Mouse (Mus musculus) MEL (cell line): ENCODE data around the gene Hsp90aa1. TPM values are rescaled to one million over a fixed set of nuclear protein-coding genes. Genes with fewer than 3 reads are reported as not detected.

Experiments
- DNase-seq: peaks from one replicate; pipeline ENCODE4 v3.0.0; 2011; ENCODE audit warnings: low read depth, low spot score
- H3K27ac ChIP-seq: 2 replicates; pipeline ENCODE4 v1.5.1; 2012; ENCODE audit warnings: low read depth, mild to moderate bottlenecking, control low read depth, low read length, moderate library complexity; ENCODE audit not compliant: control insufficient read depth
- H3K27me3 ChIP-seq, 2 experiments: fragments of 150-350 bp in 1 of 2; sonication (generic) in 1 of 2; 2 replicates each; pipeline ENCODE4 v1.6.1; 2012; ENCODE audit warnings: low read length in 2 of 2, mild to moderate bottlenecking in 2 of 2, improper control_type of control experiment in 1 of 2, moderate library complexity in 1 of 2; ENCODE audit not compliant: insufficient read depth in 2 of 2, control insufficient read depth in 1 of 2
- H3K36me3 ChIP-seq, 2 experiments: 2 replicates each; pipeline ENCODE4 v1.6.1; 2012 to 2014; ENCODE audit warnings: low read length in 2 of 2, improper control_type of control experiment in 1 of 2, inconsistent platforms in 1 of 2, mild to moderate bottlenecking in 1 of 2; ENCODE audit not compliant: insufficient read depth in 2 of 2, control insufficient read depth in 1 of 2
- H3K4me1 ChIP-seq, 2 experiments: fragments of 150-350 bp in 1 of 2; sonication (generic) in 1 of 2; 2 replicates each; pipeline ENCODE4 v1.6.1; 2012; ENCODE audit warnings: low read length in 2 of 2, improper control_type of control experiment in 1 of 2, mild to moderate bottlenecking in 1 of 2; ENCODE audit not compliant: insufficient read depth in 2 of 2, control insufficient read depth in 1 of 2
- H3K4me3 ChIP-seq, 2 experiments: fragments of 150-350 bp in 1 of 2; sonication (generic) in 1 of 2; 2 replicates each; pipeline ENCODE4 v1.5.1; 2012; ENCODE audit warnings: low read depth in 2 of 2, low read length in 2 of 2, mild to moderate bottlenecking in 2 of 2, moderate library complexity in 2 of 2, control low read depth in 1 of 2, improper control_type of control experiment in 1 of 2; ENCODE audit not compliant: control insufficient read depth in 1 of 2, insufficient read depth in 1 of 2
- H3K79me2 ChIP-seq: 2 replicates; pipeline ENCODE4 v1.6.1; 2012; ENCODE audit warnings: mild to moderate bottlenecking, low read length, moderate library complexity; ENCODE audit not compliant: control insufficient read depth, poor library complexity, insufficient read depth
- H3K9ac ChIP-seq: 2 replicates; pipeline ENCODE4 v1.6.1; 2012; ENCODE audit warnings: low read depth, mild to moderate bottlenecking, control low read depth, low read length, moderate library complexity; ENCODE audit not compliant: control insufficient read depth, poor library complexity, severe bottlenecking
- H3K9me3 ChIP-seq: fragments of 150-350 bp; sonication (generic); replicated peaks from 2 replicates; pipeline ENCODE4 v1.6.1; 2012; ENCODE audit warnings: mild to moderate bottlenecking, low read length, improper control_type of control experiment, moderate library complexity; ENCODE audit not compliant: insufficient read depth
- CHD1 ChIP-seq: IDR thresholded peaks from 2 replicates; pipeline ENCODE4 v1.6.1; 2012; ENCODE audit warnings: low read depth, mild to moderate bottlenecking, inconsistent platforms, low read length, improper control_type of control experiment
- CHD2 ChIP-seq: IDR thresholded peaks from 2 replicates; pipeline ENCODE4 v1.6.1; 2011; ENCODE audit warnings: low read length, improper control_type of control experiment
- E2F4 ChIP-seq: IDR thresholded peaks from 2 replicates; pipeline ENCODE4 v1.6.1; 2011; ENCODE audit warnings: low read depth, low read length, improper control_type of control experiment, borderline replicate concordance
- EP300 ChIP-seq, 2 experiments: IDR thresholded peaks; 2 replicates each; pipeline ENCODE4 v1.6.1; 2011; ENCODE audit warnings: improper control_type of control experiment in 2 of 2, low read length in 2 of 2, low read depth in 1 of 2, mild to moderate bottlenecking in 1 of 2
- ETS1 ChIP-seq: IDR thresholded peaks from 2 replicates; pipeline ENCODE4 v1.6.1; 2012; ENCODE audit warnings: low read depth, mild to moderate bottlenecking, inconsistent platforms, low read length, improper control_type of control experiment, moderate library complexity
- HCFC1 ChIP-seq: IDR thresholded peaks from 2 replicates; pipeline ENCODE4 v1.6.1; 2012; ENCODE audit warnings: low read depth, mild to moderate bottlenecking, inconsistent platforms, low read length, improper control_type of control experiment, moderate library complexity
- JUND ChIP-seq: IDR thresholded peaks from 2 replicates; pipeline ENCODE4 v1.6.1; 2011; ENCODE audit warnings: low read depth, mild to moderate bottlenecking, improper control_type of control experiment, low read length
- KAT2A ChIP-seq: conservative IDR thresholded peaks from 2 replicates; pipeline ENCODE4 v1.6.1; 2012; ENCODE audit warnings: low read depth, low read length, improper control_type of control experiment, inconsistent platforms
- MAFK ChIP-seq: IDR thresholded peaks from 2 replicates; pipeline ENCODE4 v1.6.1; 2011; ENCODE audit warnings: low read depth, mild to moderate bottlenecking, low read length, improper control_type of control experiment, borderline replicate concordance
- MAX ChIP-seq: IDR thresholded peaks from 2 replicates; pipeline ENCODE4 v1.6.1; 2011; ENCODE audit warnings: low read length, improper control_type of control experiment
- MAZ ChIP-seq: IDR thresholded peaks from 2 replicates; pipeline ENCODE4 v1.6.1; 2012; ENCODE audit warnings: low read depth, mild to moderate bottlenecking, inconsistent platforms, low read length, improper control_type of control experiment
- MEF2A ChIP-seq: IDR thresholded peaks from 2 replicates; pipeline ENCODE4 v1.6.1; 2014; ENCODE audit warnings: low read depth, mild to moderate bottlenecking, inconsistent platforms, low read length, improper control_type of control experiment; ENCODE audit not compliant: poor library complexity, insufficient replicate concordance, severe bottlenecking; ENCODE audit errors: extremely low read depth
- MXI1 ChIP-seq: IDR thresholded peaks from 2 replicates; pipeline ENCODE4 v1.6.1; 2011; ENCODE audit warnings: mild to moderate bottlenecking, low read depth, low read length, improper control_type of control experiment
- MYB ChIP-seq: IDR thresholded peaks from 2 replicates; pipeline ENCODE4 v1.6.1; 2011; ENCODE audit warnings: mild to moderate bottlenecking, low read depth, low read length, improper control_type of control experiment
- NELFE ChIP-seq: IDR thresholded peaks from 2 replicates; pipeline ENCODE4 v1.6.1; 2011; ENCODE audit warnings: low read depth, low read length, improper control_type of control experiment
- POLR2A ChIP-seq, 2 experiments: IDR thresholded peaks; 2 replicates each; pipeline ENCODE4 v1.6.1; 2011 to 2012; ENCODE audit warnings: low read length in 2 of 2, mild to moderate bottlenecking in 2 of 2, control low read depth in 1 of 2, improper control_type of control experiment in 1 of 2, low read depth in 1 of 2, moderate library complexity in 1 of 2; ENCODE audit not compliant: control insufficient read depth in 1 of 2, insufficient read depth in 1 of 2, poor library complexity in 1 of 2
- POLR2AphosphoS5 ChIP-seq: IDR thresholded peaks from 2 replicates; pipeline ENCODE4 v1.6.1; 2012; ENCODE audit warnings: low read depth, borderline replicate concordance, mild to moderate bottlenecking, inconsistent platforms, low read length, moderate library complexity, mixed read lengths
- RAD21 ChIP-seq: IDR thresholded peaks from 2 replicates; pipeline ENCODE4 v1.6.1; 2011; ENCODE audit warnings: mild to moderate bottlenecking, low read depth, low read length, improper control_type of control experiment
- SIN3A ChIP-seq: IDR thresholded peaks from 2 replicates; pipeline ENCODE4 v1.6.1; 2012; ENCODE audit warnings: low read length, improper control_type of control experiment, inconsistent platforms
- SMC3 ChIP-seq: IDR thresholded peaks from 2 replicates; pipeline ENCODE4 v1.6.1; 2011; ENCODE audit warnings: low read depth, low read length, improper control_type of control experiment
- TAL1 ChIP-seq: IDR thresholded peaks from 2 replicates; pipeline ENCODE4 v1.6.1; 2012; ENCODE audit warnings: mild to moderate bottlenecking, inconsistent platforms, low read length, moderate library complexity, mixed read lengths
- TBP ChIP-seq: IDR thresholded peaks from 2 replicates; pipeline ENCODE4 v1.8.0; 2011; ENCODE audit warnings: low read depth, low read length, improper control_type of control experiment
- TCF12 ChIP-seq: IDR thresholded peaks from 2 replicates; pipeline ENCODE4 v1.6.1; 2014; ENCODE audit warnings: low read depth, mild to moderate bottlenecking, inconsistent platforms, low read length, improper control_type of control experiment, moderate library complexity
- UBTF ChIP-seq: IDR thresholded peaks from 2 replicates; pipeline ENCODE4 v1.6.1; 2012; ENCODE audit warnings: low read depth, mild to moderate bottlenecking, inconsistent platforms, low read length, improper control_type of control experiment, moderate library complexity, borderline replicate concordance; ENCODE audit not compliant: insufficient read depth
- USF2 ChIP-seq, 2 experiments: IDR thresholded peaks; 2 replicates each; pipeline ENCODE4 v1.6.1; 2011 to 2012; ENCODE audit warnings: improper control_type of control experiment in 2 of 2, low read length in 2 of 2, borderline replicate concordance in 1 of 2, inconsistent platforms in 1 of 2, low read depth in 1 of 2, mild to moderate bottlenecking in 1 of 2; ENCODE audit not compliant: insufficient read depth in 1 of 2
- ZC3H11A ChIP-seq: IDR thresholded peaks from 2 replicates; pipeline ENCODE4 v1.6.1; 2012; ENCODE audit warnings: low read depth, mild to moderate bottlenecking, inconsistent platforms, low read length, improper control_type of control experiment
- ZKSCAN1 ChIP-seq: IDR thresholded peaks from 2 replicates; pipeline ENCODE4 v1.6.1; 2012; ENCODE audit warnings: low read depth, mild to moderate bottlenecking, inconsistent platforms, low read length, improper control_type of control experiment, moderate library complexity
- ZMIZ1 ChIP-seq: IDR thresholded peaks from 2 replicates; pipeline ENCODE4 v1.6.1; 2012; ENCODE audit warnings: low read depth, mild to moderate bottlenecking, inconsistent platforms, low read length, improper control_type of control experiment, moderate library complexity
- ZNF384 ChIP-seq: IDR thresholded peaks from 2 replicates; pipeline ENCODE4 v1.6.1; 2012; ENCODE audit warnings: low read depth, mild to moderate bottlenecking, inconsistent platforms, low read length, improper control_type of control experiment
- polyA plus RNA-seq, 2 experiments: library from polyadenylated mRNA; stranded (reverse) in 1 of 2; unstranded in 1 of 2; fragments of >175 nt in 1 of 2; fragments of >200 nt in 1 of 2; gene quantifications; 2 replicates each; pipeline versions ENCODE4 v1.2.1 to v1.2.4; 2012; ENCODE audit warnings: low replicate concordance in 2 of 2, low read depth in 1 of 2; ENCODE audit not compliant: insufficient read length in 2 of 2, insufficient read depth in 1 of 2, missing spikeins in 1 of 2
- total RNA-seq: library from RNA; depleted of rRNA; stranded (reverse); fragments of 300-350 nt; gene quantifications from 2 replicates; pipeline ENCODE4 v1.2.3, GENCODE M21; 2012

The Hsp90aa1 gene
- total and polyA plus RNA-seq, 3 experiments: 913 to 1,509 (median 1,471) TPM

- Histone ChIP-seq H3K9me3 (no peaks in the 10 kb centered on the region), H3K27me3 (no peaks in the 10 kb centered on the region), H3K9ac (peak overlapping the region; percentile 56), H3K4me3 (peak overlapping the region; percentile 43 to 50), H3K4me1 (peaks cover 21 to 38% of the 10 kb centered on the region in 2 experiments), H3K79me2 (no peaks in the 10 kb centered on the region; the same call in 1 of the 2 replicates), H3K36me3 (peaks cover 0 to 35% of the 10 kb centered on the region in 2 experiments; a peak in 2 of 4 replicates), H3K27ac (peak overlapping the region; percentile 77)
- DNase-seq: peak; percentile 83
- TF ChIP-seq CHD1 (0 out of 2 replicates have a peak, but pooled peaks have one; percentile 25), MAX (no peak; the same call in 1 of the 2 replicates), ZKSCAN1 (no peak), MXI1 (peak; percentile 4; the same call in 1 of the 2 replicates), NELFE (peak; percentile 51), MYB (no peak), POLR2AphosphoS5 (no peak), CHD2 (peak; percentile 4), MAZ (no peak), ZMIZ1 (0 out of 2 replicates have a peak, but pooled peaks have one; percentile 28)
These were observed 1.2 kb upstream of the Hsp90aa1 start for GRCm38 (mm10) chr12:110703682-110704081.

- H3K4me3 ChIP-seq: peak overlapping the region; percentile 43 to 50
- H3K9me3 ChIP-seq: no peaks in the 10 kb centered on the region
- H3K36me3 ChIP-seq: peaks cover 0 to 38% of the 10 kb centered on the region in 2 experiments; a peak in 2 of 4 replicates
- H3K27me3 ChIP-seq: no peaks in the 10 kb centered on the region
- peak overlapping the region; percentile 77 for H3K27ac ChIP-seq
- no peaks in the 10 kb centered on the region; the same call in 1 of the 2 replicates for H3K79me2 ChIP-seq
- peaks cover 21 to 41% of the 10 kb centered on the region in 2 experiments for H3K4me1 ChIP-seq
- peak; percentile 94 for DNase-seq
- peak overlapping the region; percentile 59 for H3K9ac ChIP-seq
- TF ChIP-seq NELFE (no peak), HCFC1 (peak; percentile 45; the same call in 1 of the 2 replicates), ZNF384 (0 out of 2 replicates have a peak, but pooled peaks have one; percentile 3), ZKSCAN1 (no peak), KAT2A (no peak), TBP (no peak; the same call in 1 of the 2 replicates), USF2 (IDR thresholded peaks at IDR 0.05; ENCODE audit: borderline replicate concordance in 1 of 2, insufficient read depth in 1 of 2, low read depth in 1 of 2, low read length in 2 of 2) (no peak), E2F4 (no peak), MEF2A (no peak), POLR2A (IDR thresholded peaks at IDR 0.05; ENCODE audit: control insufficient read depth in 1 of 2, insufficient read depth in 1 of 2, low read depth in 1 of 2, low read length in 2 of 2, poor library complexity in 1 of 2) (peak in 1 of 2 experiments; percentile 32; a peak in 1 of 4 replicates), SIN3A (no peak), ZMIZ1 (no peak), RAD21 (peak; percentile 91), MAFK (no peak), SMC3 (peak; percentile 77), TAL1 (peak; percentile 22; the same call in 1 of the 2 replicates), JUND (0 out of 2 replicates have a peak, but pooled peaks have one; percentile 16), ETS1 (peak; percentile 68), TCF12 (no peak), CHD2 (no peak), UBTF (0 out of 2 replicates have a peak, but pooled peaks have one; percentile 69), ZC3H11A (peak; percentile 68), MXI1 (no peak), MYB (no peak), EP300 (IDR thresholded peaks at IDR 0.05; ENCODE audit: low read depth in 1 of 2, low read length in 2 of 2) (peak in 1 of 2 experiments; percentile 25; a peak in 2 of 4 replicates)
These were observed 512 bp upstream of the Hsp90aa1 start for GRCm38 (mm10) chr12:110703008-110703471.
